Mouse (Mus musculus): ENCODE results near the gene Mlph.

DNA sequence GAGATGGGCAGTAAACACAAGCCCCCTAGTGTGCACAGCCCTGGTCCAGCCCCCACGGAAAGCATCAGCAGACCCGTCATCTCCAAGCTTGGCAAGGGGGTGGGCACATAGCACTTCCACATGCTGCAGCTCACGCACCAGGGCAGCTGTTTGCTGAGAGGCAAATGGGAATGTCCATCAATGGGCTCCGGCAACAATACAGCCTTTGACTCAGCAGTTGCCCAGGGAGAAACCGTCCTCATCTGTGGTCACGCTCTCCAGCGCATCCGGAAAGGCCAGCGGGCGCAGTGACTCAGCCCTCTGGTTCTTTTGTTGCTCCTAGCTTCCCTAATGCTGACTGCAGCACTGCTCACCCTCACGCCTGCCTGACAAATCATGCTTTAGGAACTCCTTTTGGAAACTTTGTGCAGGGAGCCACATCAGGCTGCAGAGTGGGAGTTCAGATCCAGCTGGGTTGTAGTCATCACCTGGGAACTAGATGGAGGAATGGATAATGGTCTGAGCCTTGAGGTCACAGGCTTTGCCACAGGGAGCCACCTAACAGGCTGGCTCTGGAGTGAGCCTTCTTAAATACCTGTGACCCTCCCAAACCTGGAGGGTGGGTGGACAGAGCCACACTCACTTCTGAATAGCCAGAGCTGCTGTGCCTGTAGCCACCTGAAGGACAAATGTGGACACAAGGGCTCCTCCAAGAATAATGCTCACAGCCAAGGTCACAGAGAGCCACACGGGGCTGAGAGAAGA, 60.2 kb downstream of the Mlph start:
- TF ChIP-seq CTCF (IDR thresholded peaks at IDR 0.05; ENCODE audit: control insufficient read depth, insufficient read depth, low read length) (no peak), POLR2A (IDR thresholded peaks at IDR 0.05; ENCODE audit: borderline replicate concordance, control insufficient read depth, low read depth, low read length) (no peak)

All from bone marrow, adult 2 months (tissue).